Mouse (Mus musculus) left cerebral cortex, adult 8-10 months (tissue): ENCODE measurements at regions not wholly inside any gene's neighbourhood (a gene's known extent, or its start where the extent isn't known, plus 50 kb on each side); places are given as distances from the start of the nearest gene placed in this dataset.
A peak's percentile ranks its signal among the peaks of the same experiment; 100 is the strongest.

Experiments
- DNase-seq, 2 experiments: peaks; one replicate each; pipeline ENCODE4 v3.0.0; 2022; ENCODE audit warnings: low spot score in 2 of 2

GRCm38 (mm10) chr8:118028061-118028850 lies 226.5 kb upstream of the Mphosph6 start:
- DNase-seq = peak; percentile 10 to 59

- no peak for DNase-seq
These were observed 221.7 kb upstream of the Mphosph6 start for GRCm38 (mm10) chr8:118023451-118023850.

DNA sequence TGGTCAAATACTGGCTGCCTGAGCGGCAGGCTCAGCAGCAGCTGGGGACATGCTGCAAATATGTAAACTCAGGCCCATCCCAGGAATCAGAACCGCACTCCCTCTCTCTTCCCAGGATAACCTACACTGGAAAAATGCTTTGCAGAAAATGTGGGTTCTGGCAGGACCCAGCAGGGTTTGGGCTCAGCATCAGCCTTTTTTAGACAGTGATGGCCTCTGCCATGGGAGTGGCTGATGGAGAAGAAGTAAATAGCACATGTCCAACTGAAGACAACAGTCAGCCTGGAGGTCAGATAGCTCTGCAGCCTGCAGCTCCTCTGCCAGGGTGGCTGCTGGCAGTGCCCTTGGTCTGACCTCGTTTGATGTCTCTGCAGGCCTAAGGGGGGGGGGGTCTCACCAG lies 220.2 kb upstream of the Mphosph6 start:
- DNase-seq = no peak

GRCm38 (mm10) chr8:118017261-118017660 lies 215.5 kb upstream of the Mphosph6 start:
- DNase-seq = no peak

- no peak for DNase-seq
These were observed 203.4 kb upstream of the Mphosph6 start for GRCm38 (mm10) chr8:118005186-118005585.

DNA sequence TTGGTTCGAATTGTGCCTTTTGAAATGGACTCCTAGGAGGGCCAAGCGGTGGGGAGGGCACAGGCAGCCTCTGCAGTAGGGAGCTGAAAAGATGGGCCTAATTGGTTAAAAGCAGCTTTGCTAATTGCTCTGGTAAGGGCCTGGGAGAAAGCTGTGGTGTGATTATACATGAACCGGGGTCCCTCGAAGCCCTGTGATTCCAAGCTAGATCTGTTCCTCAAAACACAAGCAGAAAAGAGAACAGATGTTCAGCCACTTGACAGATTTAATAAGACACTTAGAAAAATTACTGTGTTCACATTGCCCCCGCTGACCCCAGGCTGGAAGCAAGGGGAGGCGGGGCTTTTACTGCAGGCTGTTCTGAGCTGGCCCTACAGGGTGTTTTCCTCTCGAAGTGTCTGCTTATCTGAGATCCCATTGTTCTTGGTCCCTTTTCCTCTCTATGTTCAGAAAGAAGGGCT lies 202.7 kb upstream of the Mphosph6 start:
- DNase-seq = no peak

DNA sequence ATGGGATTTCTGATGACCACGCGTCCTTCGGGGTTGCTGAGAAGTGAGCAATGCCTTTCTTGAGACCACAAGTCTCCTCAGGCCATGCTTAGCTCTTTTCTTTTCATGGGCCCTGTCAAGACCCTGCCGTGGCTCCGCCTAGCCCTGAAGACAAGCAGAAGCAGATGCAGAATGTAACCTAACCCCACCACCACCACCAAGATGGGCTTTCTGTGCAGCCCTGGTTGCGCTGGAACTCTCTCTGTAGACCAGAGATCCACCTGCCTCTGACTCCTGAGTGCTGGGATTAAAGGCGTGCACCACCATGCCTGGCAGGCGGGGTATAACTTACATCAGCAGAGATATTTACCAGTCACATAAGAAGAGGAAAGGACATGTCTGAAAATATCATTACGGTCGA lies 199.4 kb upstream of the Mphosph6 start:
- DNase-seq = no peak

- no peak for DNase-seq
These were observed 190.1 kb upstream of the Mphosph6 start for GRCm38 (mm10) chr8:117991826-117992225.

GRCm38 (mm10) chr8:117988781-117989180 lies 187.0 kb upstream of the Mphosph6 start:
- DNase-seq = no peak

GRCm38 (mm10) chr8:117968306-117968705 lies 166.6 kb upstream of the Mphosph6 start:
- no peak for DNase-seq

- no peak for DNase-seq
These were observed 164.8 kb upstream of the Mphosph6 start for GRCm38 (mm10) chr8:117966556-117966955.

DNA sequence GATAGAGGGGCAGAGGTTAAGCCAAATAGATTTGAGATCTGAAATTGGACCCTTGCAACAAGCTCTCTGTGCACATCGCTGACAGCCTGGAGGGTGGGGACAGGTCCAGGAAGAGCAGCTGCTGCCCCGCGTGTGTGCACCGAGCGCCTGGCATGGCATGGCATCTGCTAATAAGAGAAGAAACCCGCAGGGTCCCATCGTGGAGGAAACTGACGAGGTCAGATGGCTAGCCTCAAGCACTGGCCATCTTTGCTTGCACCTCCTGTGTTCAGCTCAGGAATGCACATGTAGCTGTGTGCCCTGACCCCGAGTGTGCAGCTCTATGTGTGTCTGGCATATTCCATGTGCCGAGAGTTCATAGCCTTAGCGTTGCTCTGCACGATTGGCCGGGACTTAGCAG lies 161.7 kb upstream of the Mphosph6 start:
- DNase-seq = no peak

- no peak for DNase-seq
These were observed 160.9 kb upstream of the Mphosph6 start for GRCm38 (mm10) chr8:117962666-117963065.

GRCm38 (mm10) chr8:117959501-117959900 lies 157.8 kb upstream of the Mphosph6 start:
- no peak for DNase-seq

DNA sequence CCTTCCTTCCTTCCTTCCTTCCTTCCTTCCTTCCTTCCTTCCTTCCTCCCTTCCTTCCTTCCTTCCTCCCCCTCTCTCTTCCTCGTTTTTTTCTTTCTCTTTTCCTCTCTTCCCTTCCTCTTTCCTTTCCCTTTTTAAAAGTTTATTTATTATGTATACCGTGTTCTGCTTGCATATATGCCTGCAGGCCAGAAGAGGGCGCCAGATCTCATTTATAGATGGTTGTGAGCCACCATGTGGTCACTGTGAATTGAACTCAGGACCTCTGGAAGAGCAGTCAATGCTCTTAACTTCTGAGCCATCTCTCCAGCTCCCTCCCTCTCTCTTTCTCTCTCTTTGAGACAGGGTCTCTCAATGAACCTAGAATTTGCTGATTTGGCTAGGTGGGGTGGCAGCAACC lies 157.2 kb upstream of the Mphosph6 start:
- no peak for DNase-seq

DNA sequence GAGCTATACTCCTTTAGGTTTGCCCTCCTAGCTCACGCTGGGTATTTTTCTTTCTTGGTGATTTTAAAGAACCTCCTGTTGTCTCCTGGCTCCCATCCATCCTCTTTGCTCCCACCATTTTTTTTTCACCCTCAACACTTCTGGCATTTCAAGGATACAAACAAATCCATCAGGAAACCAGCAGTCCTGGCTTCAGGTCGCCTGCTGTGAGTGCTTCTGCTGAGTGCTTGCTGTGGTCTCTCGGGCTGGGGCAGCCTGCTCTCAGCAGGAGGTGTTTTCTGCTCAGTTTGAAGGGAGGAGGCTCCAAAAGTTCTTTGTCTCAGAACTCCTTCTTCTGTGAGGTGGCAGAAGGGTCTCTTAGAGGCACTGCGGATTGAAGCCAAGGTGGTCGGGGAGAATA lies 149.9 kb upstream of the Mphosph6 start:
- no peak for DNase-seq

- DNase-seq = no peak
These were observed 144.8 kb upstream of the Mphosph6 start for GRCm38 (mm10) chr8:117946540-117946939.

GRCm38 (mm10) chr8:117934566-117935094 lies 132.9 kb upstream of the Mphosph6 start:
- no peak for DNase-seq

- DNase-seq = no peak
These were observed 128.9 kb upstream of the Mphosph6 start for GRCm38 (mm10) chr8:117930687-117931086.

DNA sequence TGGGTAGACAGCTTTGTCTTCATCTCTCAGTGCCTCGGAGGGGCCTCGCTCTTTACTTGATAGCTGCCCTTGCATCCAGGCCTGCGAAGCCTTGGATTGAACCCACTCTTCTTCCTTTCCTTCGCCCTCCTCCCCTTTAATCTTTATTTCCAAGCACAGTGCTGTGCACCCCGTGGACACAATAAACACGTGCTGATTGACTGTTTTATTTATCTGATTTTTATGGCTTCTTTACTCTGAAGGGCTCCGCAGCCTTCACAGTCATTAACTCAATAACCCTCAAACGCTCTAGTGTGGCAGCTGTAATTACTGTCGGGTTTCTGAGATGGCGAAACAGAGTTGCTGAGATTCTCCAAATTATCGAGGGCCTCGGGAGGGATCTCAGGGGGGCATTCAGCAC lies 127.9 kb upstream of the Mphosph6 start:
- DNase-seq = no peak

- no peak for DNase-seq
These were observed 121.6 kb upstream of the Mphosph6 start for GRCm38 (mm10) chr8:117923296-117923695.

GRCm38 (mm10) chr8:117903052-117903451 lies 101.3 kb upstream of the Mphosph6 start:
- no peak for DNase-seq

- no peak for DNase-seq
These were observed 98.1 kb upstream of the Mphosph6 start for GRCm38 (mm10) chr8:117899892-117900291.
